Mouse (Mus musculus) hindbrain, embryonic 15.5 days (tissue): ENCODE data around the gene Pphln1. TPM values are rescaled to one million over a fixed set of nuclear protein-coding genes. Genes with fewer than 3 reads are reported as not detected.

Source experiments
- ATAC-seq: fragments of 200-750 bp; cut with Nextera tagmentation; 2 replicates; pipeline ENCODE4 v1.8.0; 2017; ENCODE audit warnings: low read depth, moderate number of reproducible peaks, moderate TSS enrichment; ENCODE audit not compliant: low FRiP score
- H3K27ac ChIP-seq: fragments of 300-500 bp; sonication (generic); replicated peaks from 2 replicates; pipeline ENCODE4 v1.5.1; 2015; ENCODE audit warnings: mild to moderate bottlenecking, inconsistent platforms
- H3K27me3 ChIP-seq: fragments of 300-500 bp; sonication (generic); 2 replicates; pipeline ENCODE4 v1.6.1; 2015; ENCODE audit warnings: control low read depth, inconsistent platforms
- H3K36me3 ChIP-seq: fragments of 300-500 bp; sonication (generic); 2 replicates; pipeline ENCODE4 v1.6.1; 2015; ENCODE audit warnings: control low read depth, inconsistent platforms
- H3K4me1 ChIP-seq: fragments of 300-500 bp; sonication (generic); replicated peaks from 2 replicates; pipeline ENCODE4 v1.6.1; 2015; ENCODE audit warnings: control low read depth, inconsistent platforms
- H3K4me2 ChIP-seq: fragments of 300-500 bp; sonication (generic); 2 replicates; pipeline ENCODE4 v1.6.1; 2015; ENCODE audit warnings: moderate library complexity, mild to moderate bottlenecking, inconsistent platforms
- H3K4me3 ChIP-seq: fragments of 300-500 bp; sonication (generic); 2 replicates; pipeline ENCODE4 v1.5.1; 2015; ENCODE audit warnings: mild to moderate bottlenecking, inconsistent platforms
- H3K9ac ChIP-seq: fragments of 300-500 bp; sonication (generic); 2 replicates; pipeline ENCODE4 v1.6.1; 2015; ENCODE audit warnings: inconsistent platforms
- H3K9me3 ChIP-seq: fragments of 300-500 bp; sonication (generic); 2 replicates; pipeline ENCODE4 v1.6.1; 2016; ENCODE audit warnings: control low read depth, inconsistent platforms
- WGBS: fragments of 180-500 bp; shearing (Covaris S2); methylation state at CpG from one replicate; pipeline ENCODE4 v1.1.7; 2015; 5-methylcytosine and 5-hydroxymethylcytosine counted together
- polyA plus RNA-seq: library from polyadenylated mRNA; unstranded; fragments of >200 nt; fragmentation: Nextera tagmentation; extraction: Ambion mirVana; gene quantifications from 2 replicates; pipeline ENCODE4 v1.2.1, GENCODE M21; 2015

The Pphln1 gene
- polyA plus RNA-seq, 1 experiment from 2014 or later = 41.9 TPM

DNA sequence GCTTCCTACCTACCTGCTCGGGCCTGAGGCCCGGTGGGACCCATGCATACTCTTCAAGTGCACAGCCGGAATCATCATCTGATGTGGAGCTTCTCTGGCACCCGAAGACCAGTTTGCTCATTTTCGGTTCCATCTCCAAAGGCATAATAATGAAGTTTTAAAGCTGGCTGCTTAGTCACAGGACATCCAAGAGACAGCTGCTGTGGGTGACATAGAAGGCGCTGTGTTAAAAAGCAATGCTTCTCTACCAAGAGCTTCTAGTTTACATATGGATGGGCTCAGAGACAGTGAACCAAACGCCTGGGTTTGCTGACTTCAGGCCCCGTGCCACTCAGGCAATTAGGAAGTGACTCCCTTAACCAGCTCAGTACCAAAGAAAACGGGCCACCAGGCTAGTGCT is 114.3 kb downstream of the Pphln1 start:
- no peak overlapping the region for H3K27ac ChIP-seq
- no peak for ATAC-seq
- H3K9ac ChIP-seq = no peak overlapping the region
- peaks cover 32% of the 10 kb centered on the region for H3K4me1 ChIP-seq
- 31% methylated on average over 9 of the region's 9 CpGs for WGBS
- peaks cover 8% of the 10 kb centered on the region for H3K36me3 ChIP-seq
- no peaks in the 10 kb centered on the region for H3K9me3 ChIP-seq
- no peak overlapping the region for H3K4me2 ChIP-seq
- H3K27me3 ChIP-seq = peaks cover 9% of the 10 kb centered on the region; the same call in 1 of the 2 replicates
- no peak overlapping the region for H3K4me3 ChIP-seq

DNA sequence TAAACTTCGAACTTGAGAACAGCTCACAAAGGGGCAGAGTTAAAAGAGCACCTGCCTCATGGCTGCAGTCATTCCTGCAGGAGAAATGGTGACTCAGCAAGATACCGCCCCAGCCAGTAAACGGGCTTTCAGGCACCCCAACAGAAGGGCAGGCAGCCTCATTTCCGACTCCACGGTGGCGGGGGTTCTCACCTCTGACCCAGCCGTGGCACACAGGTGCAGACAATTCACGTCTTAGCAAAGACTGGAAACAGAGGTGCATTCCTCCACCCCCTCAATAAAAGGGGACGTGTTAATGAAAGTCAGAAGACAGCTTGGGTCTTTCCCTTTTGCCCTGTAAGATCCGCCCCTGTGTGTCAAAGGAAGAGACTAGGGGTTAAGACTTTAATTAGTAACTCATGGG is 115.8 kb downstream of the Pphln1 start:
- H3K9me3 ChIP-seq = no peaks in the 10 kb centered on the region
- no peak for ATAC-seq
- no peak overlapping the region for H3K27ac ChIP-seq
- no peaks in the 10 kb centered on the region for H3K36me3 ChIP-seq
- no peak overlapping the region for H3K9ac ChIP-seq
- H3K4me3 ChIP-seq = no peak overlapping the region
- peak overlapping the region; percentile 20; the same call in 1 of the 2 replicates for H3K4me2 ChIP-seq
- peaks cover 47% of the 10 kb centered on the region for H3K4me1 ChIP-seq
- peaks cover 9% of the 10 kb centered on the region; the same call in 1 of the 2 replicates for H3K27me3 ChIP-seq
- WGBS = 9% methylated on average over 10 of the region's 10 CpGs

DNA sequence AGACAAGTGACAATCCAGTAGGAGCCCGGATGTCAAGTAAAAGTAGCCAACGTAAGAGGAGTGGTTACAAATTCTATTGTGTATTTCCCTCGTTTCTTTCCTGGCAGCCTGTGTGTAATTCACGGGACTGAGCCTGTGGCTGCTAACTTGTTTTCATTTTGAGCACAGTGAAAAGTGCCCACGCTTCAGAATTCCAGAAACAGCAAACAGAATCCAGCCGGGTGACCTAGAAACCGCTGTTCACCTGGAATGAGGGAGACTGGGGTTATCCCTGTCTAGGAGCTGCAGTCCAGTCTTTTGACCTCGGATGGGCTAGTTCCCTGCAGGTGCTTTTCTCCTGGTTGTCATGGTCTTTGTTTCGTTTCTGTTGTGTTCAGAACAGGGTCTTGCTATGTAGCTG is 117.2 kb downstream of the Pphln1 start:
- Histone ChIP-seq H3K27me3 (peaks cover 9% of the 10 kb centered on the region; the same call in 1 of the 2 replicates), H3K9ac (no peak overlapping the region), H3K27ac (no peak overlapping the region), H3K4me3 (no peak overlapping the region), H3K9me3 (no peaks in the 10 kb centered on the region), H3K4me2 (no peak overlapping the region), H3K4me1 (peaks cover 57% of the 10 kb centered on the region), H3K36me3 (no peaks in the 10 kb centered on the region)
- no peak for ATAC-seq
- WGBS = 68% methylated on average over 9 of the region's 9 CpGs

DNA sequence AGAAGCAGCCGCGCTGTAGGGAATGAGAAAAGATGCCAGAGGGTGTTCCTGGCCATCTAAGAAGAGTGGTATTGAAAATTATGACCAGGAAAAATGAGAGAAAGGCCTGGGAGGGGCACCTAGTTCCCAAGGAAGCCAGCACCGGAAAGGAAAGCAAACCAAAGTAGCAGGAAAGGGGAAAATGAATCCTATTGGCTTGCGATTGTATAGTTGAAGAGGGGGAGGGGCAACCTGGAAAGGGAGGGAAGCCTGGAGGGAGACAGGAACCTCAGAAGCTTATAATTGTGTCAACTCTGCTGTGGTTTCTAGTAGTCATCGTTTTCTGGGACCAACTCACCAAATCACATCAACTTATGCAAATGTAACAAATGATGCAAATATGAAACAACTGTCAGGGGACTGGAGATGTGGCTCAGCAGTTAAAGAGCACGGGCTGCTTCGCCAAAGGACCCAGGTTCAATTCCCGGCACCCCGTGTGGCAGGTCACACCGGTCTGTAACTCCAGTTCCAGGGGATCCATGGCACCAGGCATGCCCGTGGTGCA is 118.9 kb downstream of the Pphln1 start:
- WGBS = 68% methylated on average over 11 of the region's 11 CpGs

DNA sequence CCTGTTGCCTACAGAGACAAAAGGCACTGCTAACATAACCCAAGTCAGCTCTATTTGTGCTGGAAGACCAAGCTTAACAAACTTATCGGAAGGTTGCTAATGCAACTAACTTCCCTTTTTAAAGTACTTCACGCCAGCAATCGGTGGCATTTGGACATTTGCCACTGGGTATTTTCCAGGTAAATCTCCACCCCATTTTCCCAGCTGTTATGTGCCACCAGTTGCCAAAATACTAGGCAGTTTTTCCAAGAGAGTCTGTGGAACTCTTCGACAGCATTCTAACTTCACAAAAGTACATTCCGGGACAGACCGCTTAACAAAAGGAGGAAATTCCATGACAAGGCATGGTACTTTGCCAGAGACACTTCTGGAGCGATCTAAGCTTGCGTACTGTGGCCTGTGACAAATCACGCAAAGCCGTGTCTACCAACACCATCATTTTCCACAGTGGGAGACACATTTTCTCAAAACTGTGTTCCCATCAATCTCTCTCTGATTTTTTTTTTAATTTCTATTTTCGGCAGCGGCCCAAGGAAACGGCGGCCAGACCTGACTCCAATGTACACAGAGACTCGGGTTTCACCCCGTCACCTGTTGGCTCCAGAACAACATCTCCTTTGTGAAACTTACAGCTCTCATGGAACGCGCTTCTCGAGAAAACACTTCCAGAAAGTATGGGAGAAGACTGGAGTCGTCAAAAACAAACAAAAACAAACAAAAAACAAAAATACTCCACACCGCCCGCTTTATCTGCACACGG is 120.2 kb downstream of the Pphln1 start:
- H3K36me3 ChIP-seq = no peaks in the 10 kb centered on the region
- no peaks in the 10 kb centered on the region for H3K9me3 ChIP-seq
- H3K27me3 ChIP-seq = peaks cover 20% of the 10 kb centered on the region
- H3K4me2 ChIP-seq = peak overlapping the region; percentile 88
- H3K4me1 ChIP-seq = peaks cover 38% of the 10 kb centered on the region
- peak overlapping the region; percentile 64 for H3K4me3 ChIP-seq
- ATAC-seq = no peak
- H3K27ac ChIP-seq = peak overlapping the region; percentile 66
- WGBS = 3% methylated on average over 23 of the region's 23 CpGs
- H3K9ac ChIP-seq = peak overlapping the region; percentile 48

More for the DNA sequence above, 118.9 kb downstream of the Pphln1 start:
- Histone ChIP-seq H3K4me3 (no peak overlapping the region), H3K27me3 (peaks cover 17% of the 10 kb centered on the region), H3K9me3 (no peaks in the 10 kb centered on the region), H3K36me3 (no peaks in the 10 kb centered on the region), H3K4me1 (peaks cover 48% of the 10 kb centered on the region), H3K4me2 (0 out of 2 replicates have a peak overlapping the region, but pooled peaks have one; percentile 88), H3K27ac (no peak overlapping the region), H3K9ac (no peak overlapping the region)
- ATAC-seq = no peak

DNA sequence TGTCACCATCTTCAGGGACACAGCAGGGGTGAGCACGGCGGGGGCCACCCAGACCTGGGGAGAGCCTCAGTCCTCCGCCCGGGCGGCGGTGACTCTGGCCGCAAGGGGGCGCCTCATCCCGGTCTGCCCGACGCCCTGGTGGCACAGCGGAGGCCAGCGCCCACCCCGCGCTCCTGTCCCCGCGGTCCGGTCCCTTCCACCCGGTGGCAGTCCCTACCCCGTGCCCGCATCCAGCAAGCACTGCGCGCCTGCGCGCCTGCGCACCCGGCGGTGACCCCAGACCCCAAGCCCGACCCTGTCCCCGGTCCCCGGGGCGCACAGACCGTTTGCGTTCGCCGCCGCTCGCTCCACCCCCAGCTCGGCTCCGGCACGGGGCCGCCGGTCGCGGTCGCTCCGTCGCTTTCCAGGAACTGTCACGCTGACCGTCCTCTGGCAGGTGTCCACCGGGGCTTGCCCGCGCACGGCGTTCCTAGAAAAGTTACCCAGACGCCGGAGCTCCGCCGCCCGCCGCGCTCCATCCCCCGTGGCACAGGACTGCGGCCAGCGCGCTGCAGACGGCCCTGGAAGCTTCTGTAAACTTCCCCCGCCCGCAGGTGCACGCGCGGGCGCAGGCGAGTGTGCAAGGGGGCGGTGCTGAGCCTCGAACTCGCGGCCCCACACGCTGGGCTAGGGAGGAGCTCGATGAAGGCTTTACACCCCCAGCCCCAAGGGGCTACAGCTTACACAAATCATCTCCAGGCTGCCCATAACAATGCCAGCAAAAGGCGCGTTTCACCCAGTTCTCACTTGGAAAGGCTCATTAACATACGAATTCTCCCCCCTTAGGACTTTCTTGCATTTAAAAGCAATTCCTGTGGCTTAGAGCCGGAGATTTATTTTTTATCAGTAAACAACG is 121.0 kb downstream of the Pphln1 start:
- peaks cover 20% of the 10 kb centered on the region for H3K27me3 ChIP-seq
- H3K9ac ChIP-seq = peak overlapping the region; percentile 48
- under 1% methylated on average over 83 of the region's 85 CpGs for WGBS
- H3K4me3 ChIP-seq = peak overlapping the region; percentile 64
- peaks cover 32% of the 10 kb centered on the region for H3K4me1 ChIP-seq
- no peaks in the 10 kb centered on the region for H3K36me3 ChIP-seq
- H3K4me2 ChIP-seq = peak overlapping the region; percentile 88
- no peaks in the 10 kb centered on the region for H3K9me3 ChIP-seq
- H3K27ac ChIP-seq = peak overlapping the region; percentile 66
- peak; percentile 89 for ATAC-seq

DNA sequence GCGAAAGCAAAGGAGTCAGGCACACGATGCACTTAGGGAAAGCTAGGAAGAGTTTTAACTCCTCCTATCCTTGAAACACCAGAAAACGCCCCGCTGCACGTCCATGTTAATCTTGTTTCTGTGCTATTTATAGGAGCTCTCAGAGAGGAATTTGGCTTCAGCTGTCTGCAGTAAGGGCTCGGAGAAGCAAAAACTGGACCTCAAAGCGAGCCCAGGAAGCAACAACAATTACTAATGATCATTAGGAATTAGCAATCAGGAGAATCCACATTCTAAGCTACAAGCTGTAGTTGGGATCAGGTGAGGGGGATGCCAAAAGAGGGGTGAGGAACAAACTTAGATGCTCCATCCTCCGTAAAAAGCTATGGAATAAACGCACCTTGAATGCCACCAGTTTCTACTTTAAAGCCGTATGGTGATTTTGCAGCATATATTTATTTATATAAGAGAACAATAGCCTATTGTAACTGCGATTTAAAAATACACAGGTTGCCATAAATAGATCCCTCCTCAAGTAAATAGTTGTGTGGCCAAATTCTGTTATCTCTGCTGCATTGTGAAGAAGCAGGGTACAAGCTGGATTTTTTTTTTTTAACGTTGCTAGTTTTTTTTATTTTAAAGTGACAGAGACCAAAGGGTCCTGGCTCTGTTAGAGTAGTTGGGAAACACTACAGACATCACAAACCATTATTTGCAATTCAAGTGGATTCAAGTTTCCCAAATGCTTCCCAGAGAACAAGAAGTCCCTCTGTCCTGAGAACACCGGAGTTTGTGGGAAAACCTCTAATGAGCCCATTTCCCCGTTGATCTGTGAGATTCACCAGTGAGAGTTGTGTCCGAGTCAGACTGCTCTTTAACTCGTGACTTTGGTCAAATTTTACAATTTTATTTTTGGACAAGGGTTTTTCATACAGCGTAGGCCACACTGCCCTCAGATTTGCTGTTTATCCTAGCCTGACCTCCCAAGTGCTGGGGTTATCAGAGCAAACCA is 122.0 kb downstream of the Pphln1 start:
- H3K4me3 ChIP-seq = peak overlapping the region; percentile 64
- peaks cover 32% of the 10 kb centered on the region for H3K4me1 ChIP-seq
- peak overlapping the region; percentile 48 for H3K9ac ChIP-seq
- H3K27ac ChIP-seq = peak overlapping the region; percentile 66
- 8% methylated on average over 17 of the region's 17 CpGs for WGBS
- no peaks in the 10 kb centered on the region for H3K36me3 ChIP-seq
- peaks cover 18% of the 10 kb centered on the region for H3K27me3 ChIP-seq
- H3K4me2 ChIP-seq = peak overlapping the region; percentile 88
- no peaks in the 10 kb centered on the region for H3K9me3 ChIP-seq
- no peak for ATAC-seq

DNA sequence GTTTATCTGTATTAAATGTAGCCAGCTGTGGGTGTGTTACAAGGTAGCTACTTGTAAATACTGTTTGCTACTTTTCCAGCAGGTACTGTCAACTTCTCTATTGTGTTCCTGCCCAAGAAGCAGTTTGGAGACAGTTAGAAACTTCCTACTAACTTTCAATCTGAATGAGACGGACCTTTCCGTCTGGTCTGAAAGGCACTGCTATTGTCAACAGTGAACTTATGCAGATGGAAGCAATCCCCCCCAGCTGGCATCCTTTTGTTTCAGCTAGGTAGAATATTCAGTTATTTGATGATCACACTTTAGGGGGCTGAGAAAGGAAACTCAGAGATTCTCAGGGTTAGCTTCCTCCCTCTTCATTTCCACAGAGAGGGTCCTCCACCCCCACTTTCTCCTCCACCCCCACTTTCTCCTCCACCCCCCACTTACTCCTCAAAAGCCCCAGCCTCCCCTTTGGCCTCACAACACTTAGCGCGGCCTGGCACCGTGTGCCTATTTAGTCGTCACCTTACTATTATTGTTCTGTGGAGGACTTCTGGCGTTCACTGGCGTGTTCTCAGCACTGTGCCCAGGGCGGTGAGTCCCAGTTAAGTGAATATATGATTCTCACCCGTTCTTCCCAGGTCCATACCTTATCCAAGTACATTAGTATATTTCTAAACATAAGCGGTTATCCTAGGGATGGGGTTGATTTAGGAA is 123.1 kb downstream of the Pphln1 start:
- 33% methylated on average over 11 of the region's 11 CpGs for WGBS

DNA sequence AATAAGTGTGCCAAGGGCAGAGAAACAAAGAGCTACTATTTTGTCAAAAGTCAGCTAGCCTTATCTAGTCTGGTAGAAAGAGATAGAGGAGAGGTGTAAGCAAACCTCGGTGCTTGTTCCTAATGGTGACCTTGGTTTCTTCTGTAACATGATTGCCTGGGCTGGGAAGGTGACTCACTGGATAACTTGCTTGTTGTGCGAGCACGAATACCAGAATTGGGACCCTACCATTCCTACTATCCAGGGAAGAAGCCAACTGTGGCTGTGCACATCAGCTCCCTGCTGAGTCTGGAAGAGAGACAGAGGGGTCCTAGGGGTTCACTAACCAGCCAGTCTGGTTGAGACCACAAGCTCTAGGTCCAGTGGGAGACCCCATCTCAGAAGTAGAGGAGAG is 123.6 kb downstream of the Pphln1 start:
- no peaks in the 10 kb centered on the region for H3K36me3 ChIP-seq
- no peak overlapping the region for H3K4me2 ChIP-seq
- peaks cover 13% of the 10 kb centered on the region for H3K27me3 ChIP-seq
- H3K4me3 ChIP-seq = no peak overlapping the region
- no peak for ATAC-seq
- H3K9ac ChIP-seq = no peak overlapping the region
- WGBS = 35% methylated on average over 3 of the region's 3 CpGs
- H3K4me1 ChIP-seq = peaks cover 32% of the 10 kb centered on the region
- no peaks in the 10 kb centered on the region for H3K9me3 ChIP-seq
- H3K27ac ChIP-seq = no peak overlapping the region

More for the DNA sequence above, 123.1 kb downstream of the Pphln1 start:
- Histone ChIP-seq H3K27ac (no peak overlapping the region), H3K9ac (no peak overlapping the region), H3K36me3 (no peaks in the 10 kb centered on the region), H3K4me1 (peaks cover 32% of the 10 kb centered on the region), H3K9me3 (no peaks in the 10 kb centered on the region), H3K27me3 (peaks cover 13% of the 10 kb centered on the region), H3K4me3 (no peak overlapping the region), H3K4me2 (no peak overlapping the region)
- ATAC-seq = no peak

DNA sequence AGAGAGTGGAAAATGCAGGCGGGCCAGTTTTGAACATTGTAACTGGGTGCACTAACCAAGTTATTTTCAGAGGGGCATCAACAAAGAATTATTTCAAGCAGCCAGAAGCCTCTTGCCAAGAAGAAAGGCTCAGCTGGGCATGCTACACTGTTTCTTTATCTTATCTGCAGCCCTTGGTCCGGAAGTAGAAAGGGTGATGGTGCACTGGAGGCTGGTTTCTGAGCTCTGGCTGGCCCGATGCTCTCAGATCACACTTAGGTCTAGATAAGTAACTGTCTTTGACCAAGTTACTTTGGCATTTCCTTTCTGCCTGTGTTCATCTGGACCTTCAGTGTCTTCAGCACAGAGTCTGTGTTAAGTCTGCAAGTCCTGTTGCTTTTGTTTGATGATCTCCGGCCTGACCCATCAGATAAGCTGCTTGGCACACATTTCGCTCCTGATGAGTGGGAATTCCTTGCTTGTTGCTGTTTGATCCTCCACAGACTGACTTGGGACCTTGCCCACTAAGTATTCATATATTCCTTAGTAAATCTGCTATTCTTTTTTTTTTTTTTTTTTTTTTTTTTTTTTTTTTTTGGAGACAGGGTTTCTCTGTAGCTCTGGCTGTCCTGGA is 127.3 kb downstream of the Pphln1 start:
- Histone ChIP-seq H3K36me3 (no peaks in the 10 kb centered on the region), H3K27me3 (peaks cover 12% of the 10 kb centered on the region), H3K9ac (no peak overlapping the region), H3K4me2 (no peak overlapping the region), H3K4me3 (no peak overlapping the region), H3K9me3 (no peaks in the 10 kb centered on the region), H3K4me1 (peaks cover 5% of the 10 kb centered on the region), H3K27ac (no peak overlapping the region)
- no peak for ATAC-seq
- WGBS = 86% methylated on average over 5 of the region's 5 CpGs
